Mouse (Mus musculus): ENCODE results near the gene Epdr1. TPM values are rescaled to one million over a fixed set of nuclear protein-coding genes. Genes with fewer than 3 reads are reported as not detected.

Gene Epdr1
- polyA plus RNA-seq, 1 experiment from 2014 or later: 31.9 TPM

Other genes with a start within 250 kb of the Epdr1 start
- gene Stard3nl, start 224.1 kb downstream of the Epdr1 start, polyA plus RNA-seq (2015; fragmentation: Nextera tagmentation; extraction: Ambion mirVana): 67.2 and 70.0 TPM in 2 replicates
- gene Sfrp4, start 3.2 kb upstream of the Epdr1 start, polyA plus RNA-seq (2015; fragmentation: Nextera tagmentation; extraction: Ambion mirVana): 0.53 and 0.82 TPM in 2 replicates
- 0.41 and 1.2 TPM in 2 replicates for gene Nme8, start 77.9 kb upstream of the Epdr1 start, polyA plus RNA-seq (2015; fragmentation: Nextera tagmentation; extraction: Ambion mirVana)
- gene Gpr141, start 204.3 kb upstream of the Epdr1 start, polyA plus RNA-seq (2015; fragmentation: Nextera tagmentation; extraction: Ambion mirVana): 0.38 and 0.66 TPM in 2 replicates

Data from heart, embryonic 15.5 days (tissue).